Mouse (Mus musculus): Measurements from ENCODE around the gene Exoc3l.

The Exoc3l gene

DNA sequence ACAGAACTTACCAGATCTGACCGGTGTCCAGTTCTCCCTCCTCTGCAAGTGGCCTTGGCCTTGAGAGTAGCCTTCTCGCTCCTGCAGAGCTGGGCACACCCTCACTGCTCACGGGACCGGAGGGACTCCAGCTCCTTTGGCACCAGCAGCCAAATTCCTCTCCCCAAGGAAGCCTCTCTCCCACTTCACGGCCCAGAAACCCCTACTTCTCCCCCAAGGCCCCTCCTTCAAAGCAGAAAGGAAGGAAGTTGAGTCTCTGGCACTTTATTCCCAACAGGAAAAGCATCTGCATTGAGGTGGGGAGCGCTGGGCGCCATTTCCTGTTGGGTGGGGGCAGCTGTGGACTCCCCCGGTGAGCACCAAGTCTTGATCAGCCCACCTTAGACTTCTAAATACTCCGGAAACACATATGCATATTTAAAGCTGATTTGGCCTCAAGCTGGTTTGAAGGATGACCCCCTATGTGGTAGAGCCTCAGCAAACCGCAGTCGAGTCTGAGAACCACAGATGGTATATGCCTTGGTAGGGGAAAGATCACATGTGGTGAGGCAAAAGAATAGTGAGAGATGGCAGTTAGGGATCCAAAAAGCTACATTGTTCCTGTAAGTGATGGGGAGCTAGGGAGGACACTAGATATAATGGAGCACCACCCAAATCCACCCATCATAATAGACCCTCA lies at the start of gene Exoc3l:
Gene Exoc3l, minus strand, starts transcription at position 207 of the 679 bp plus-strand sequence.
- DNase-seq (ENCODE audit: low read depth, low spot score) = no peak

DNA sequence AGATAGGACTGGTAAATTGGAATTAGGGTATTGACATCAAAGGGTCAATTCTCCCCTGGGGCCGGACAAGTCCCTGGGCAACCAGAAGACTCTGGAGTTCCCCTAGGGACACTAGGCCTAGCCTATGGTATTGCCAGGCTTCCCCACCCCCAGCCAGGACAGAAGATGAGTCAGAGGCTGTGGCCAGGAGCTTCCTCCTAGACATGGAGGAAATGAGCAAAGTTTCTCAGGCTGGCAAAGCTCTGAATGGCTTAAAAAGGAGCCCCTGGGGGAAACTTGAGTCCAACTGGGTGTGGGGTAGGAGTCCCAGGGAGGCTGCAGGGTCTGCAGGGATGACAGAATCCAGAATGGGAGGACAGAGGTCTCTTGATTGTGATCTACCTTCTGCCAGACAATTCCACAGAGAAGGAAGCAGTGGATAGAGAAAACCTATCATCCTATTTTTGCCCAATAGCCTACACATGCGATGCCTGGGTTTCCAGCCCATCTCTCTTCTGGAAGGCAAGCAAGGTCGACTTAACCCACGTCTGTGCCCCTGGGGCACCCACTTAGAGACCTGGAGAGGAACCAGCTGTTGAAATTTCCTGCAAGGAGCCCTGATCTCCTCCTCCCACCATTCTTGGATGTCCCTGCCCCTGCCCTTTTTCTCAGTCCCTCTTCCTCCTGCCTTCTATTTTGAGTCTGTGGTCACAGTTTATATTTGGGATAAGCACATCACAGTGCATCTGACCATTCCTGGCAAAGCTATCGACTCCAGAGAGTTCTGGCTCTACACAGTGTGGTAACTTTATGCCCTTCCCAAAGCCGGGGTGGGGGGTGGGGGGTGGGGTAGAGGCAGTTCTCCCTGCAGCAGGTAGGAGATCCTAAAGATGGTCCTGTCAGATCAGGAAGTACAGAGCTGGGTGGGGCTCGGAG lies 49.4 kb upstream of the Exoc3l start:
- no peak for DNase-seq (ENCODE audit: low read depth, low spot score)

DNA sequence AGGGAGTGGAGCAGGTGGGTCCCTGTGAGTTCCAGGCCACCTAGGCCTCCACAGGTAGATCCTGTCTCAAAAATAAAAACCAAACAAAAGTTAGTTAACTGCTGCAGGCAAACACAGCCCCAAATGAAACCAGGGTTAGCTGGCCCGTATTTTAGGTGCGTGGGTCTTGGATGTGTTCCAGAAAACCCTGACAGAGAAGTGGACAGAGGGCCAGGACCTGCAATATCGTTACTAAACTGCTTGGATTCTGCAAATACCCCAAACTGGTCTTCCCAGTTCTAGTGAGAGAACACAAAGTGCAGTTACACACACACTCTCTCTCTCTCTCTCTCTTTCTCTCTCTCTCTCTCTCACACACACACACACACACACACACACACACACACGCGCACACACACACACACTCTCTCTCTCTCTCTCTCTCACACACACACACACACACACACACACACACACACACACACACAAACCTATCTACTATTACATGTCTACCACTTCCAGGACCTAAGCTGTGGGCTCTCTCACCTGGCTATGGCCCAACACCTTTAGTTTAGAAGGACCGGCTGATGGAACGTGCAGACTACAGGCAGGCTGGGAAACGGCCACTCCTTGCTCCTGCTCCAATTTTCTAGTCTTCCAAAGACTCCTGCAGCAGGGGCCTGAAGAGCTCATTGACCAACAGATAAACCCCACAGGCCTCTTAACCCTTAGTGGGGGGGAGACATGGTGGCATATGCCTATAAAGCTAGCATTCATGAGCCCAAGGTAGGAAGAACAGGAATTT lies 48.1 kb upstream of the Exoc3l start:
- no peak for DNase-seq (ENCODE audit: low read depth, low spot score)

DNA sequence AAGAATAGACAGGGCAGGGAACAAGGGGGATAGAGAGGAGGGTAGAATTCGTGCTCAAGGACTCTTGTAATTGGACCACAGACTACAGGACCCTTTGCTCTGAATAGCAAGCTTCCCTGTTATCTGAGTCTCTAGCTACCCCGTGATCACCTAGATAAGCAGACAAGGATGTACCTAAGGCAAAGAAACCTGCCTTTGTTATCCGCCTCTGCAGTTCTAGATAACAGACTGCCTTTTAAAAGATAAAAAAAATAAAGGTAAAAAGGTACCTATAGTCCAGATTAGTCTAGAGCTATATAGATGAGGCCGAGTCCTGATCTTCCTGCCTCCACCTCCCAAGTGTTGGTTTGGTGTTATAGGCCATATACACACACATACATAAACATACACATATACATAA lies 46.9 kb upstream of the Exoc3l start:
- DNase-seq (ENCODE audit: low read depth, low spot score) = no peak

DNA sequence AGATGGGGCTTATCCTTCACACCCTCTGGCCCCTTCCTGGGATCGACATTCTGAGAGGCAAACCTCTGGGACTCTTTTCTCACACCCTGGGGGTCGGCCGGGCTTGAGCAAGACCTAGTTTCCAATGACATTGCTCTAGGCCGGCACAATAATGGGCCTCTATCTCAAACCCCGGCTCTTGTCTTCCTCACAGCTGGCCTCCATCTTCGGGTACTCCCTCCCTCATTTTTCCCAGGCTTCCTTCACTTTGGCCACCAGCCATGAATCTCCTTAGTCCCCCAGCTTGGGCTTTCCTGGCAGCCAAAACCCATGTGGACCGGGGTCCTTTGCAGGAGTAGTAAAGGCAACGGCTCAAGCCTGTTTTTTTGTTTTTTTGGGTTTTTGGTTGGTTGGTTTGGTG lies 45.5 kb upstream of the Exoc3l start:
- no peak for DNase-seq (ENCODE audit: low read depth, low spot score)

DNA sequence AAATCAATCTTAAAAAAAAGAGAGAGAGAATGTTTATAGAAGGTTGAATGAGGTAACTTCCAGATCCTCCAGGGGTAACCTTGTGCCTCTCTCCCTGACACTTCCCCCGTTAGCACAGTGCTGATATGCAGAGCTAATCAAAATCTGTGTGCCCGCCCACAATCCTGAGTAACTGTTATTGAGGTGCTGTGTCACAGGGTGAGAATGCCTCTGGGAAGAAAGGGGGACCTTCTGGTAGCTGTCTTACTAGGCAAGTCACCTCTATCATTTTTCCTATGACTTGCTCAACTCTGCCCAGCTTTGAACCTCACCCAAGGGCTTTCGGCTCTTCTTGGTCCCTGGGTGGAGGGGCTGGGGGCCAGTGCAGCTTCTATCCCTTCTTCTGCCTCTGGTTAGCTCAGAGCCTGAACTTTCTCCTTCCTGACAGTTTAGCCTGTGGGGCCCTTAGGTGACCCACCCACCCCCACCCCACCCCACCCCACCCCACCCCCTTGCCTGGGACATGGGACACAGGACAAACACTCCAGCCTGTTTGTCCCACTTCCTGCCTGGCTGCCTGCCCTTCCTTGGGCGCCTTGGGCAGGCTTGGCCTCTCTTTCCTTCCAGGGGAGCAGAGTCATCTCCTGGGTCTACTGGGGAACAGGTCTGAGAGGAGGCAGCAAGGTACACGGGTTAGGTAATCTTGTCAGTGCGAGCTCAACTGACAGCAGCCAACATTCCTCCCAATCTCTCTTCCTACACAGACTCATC lies 44.2 kb upstream of the Exoc3l start:
- DNase-seq (ENCODE audit: low read depth, low spot score) = no peak

DNA sequence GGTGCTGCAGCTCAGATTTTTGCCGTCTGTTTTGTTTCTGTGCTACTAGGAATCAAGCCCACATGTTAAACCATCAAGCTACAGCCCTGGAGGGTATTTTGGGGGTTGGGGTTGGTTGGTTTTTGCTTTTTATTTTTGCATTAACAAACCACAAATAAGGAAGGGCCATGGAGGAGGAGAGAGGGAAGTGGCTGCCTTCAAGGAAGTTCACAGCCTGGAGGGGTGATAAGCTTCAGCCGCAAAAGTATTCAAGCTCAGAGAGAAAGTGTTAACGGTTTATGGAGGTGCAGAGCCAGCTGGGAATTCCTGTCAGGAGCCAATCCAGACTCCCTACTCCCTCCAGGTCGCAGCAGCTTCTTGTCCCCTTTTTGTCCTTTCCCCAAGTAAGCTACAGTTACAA lies 43.1 kb upstream of the Exoc3l start:
- no peak for DNase-seq (ENCODE audit: low read depth, low spot score)

DNA sequence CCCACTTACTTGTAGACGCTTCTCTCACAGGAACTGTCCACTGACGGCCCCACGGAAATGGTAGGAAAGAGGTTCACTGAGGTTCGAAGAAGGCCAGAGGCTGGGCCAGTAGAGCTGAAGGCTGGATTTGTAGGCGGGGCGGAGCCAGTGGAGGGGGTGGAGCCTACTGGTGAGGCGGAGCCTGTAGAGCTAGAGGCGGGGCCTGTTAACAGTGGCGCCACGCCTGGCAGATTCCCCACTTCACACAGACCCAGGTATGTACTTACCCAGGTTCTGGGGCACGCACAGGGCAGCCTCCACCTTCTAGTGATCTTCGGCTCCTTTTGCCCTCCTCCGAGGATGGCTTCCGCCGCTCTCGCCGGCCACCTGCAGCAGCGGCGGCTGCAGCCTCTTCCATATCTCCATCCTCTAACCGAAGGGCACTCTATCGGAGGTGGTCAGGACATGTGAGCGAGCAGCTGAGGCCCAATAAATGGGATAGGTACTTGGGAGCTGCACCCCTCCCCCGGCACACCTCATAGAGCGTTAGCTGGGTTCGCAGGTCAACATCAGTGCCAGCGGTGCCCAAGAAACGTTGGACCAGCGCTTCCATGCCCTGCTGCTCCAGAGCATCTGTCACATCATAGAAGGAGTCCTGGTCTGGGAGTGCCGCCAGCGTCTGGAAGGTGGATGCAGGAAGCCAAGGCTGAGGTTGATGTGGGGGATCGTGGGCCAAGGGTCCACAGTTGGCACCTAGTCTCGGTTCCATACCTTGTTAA lies 40.7 kb upstream of the Exoc3l start:
- no peak for DNase-seq (ENCODE audit: low read depth, low spot score)

DNA sequence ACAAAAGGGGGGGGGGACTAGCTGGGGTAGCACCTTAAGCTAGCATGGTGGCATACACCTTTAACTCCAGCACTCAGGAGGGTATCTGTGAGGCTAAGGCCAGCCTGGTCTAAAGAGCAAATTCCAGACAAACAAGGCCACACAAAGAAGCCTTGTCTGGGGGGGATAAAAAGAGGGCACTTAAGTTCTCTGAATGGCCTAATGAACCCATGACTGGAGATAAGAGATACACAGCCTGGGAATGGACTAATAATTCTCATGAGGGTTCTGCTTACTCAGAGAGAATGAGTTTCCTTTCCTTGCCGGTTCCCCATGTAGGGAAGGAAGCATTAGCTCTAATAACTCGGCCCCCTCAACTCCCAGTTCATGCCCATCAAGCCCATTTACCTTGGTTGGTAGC lies 36.6 kb upstream of the Exoc3l start:
- no peak for DNase-seq (ENCODE audit: low read depth, low spot score)

DNA sequence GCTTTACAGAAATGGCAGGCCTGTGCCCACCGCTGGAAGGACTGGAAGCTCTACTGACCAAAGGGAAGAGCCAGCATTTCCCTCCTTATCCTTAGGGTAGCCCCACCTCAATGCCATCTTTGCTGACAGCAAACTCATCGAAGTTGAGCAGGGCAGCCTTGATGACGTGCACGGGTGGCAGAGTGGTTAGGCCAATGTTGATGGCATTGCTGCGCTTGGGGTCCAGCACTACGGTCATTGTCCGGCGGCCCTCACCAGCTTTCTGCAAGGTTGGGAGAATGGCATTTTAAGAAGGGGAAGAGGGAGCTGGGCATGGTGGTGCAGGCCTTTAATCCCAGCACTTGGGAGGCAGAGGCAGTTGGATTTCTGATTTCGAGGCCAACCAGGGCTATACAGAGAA lies 36.0 kb upstream of the Exoc3l start:
- DNase-seq (ENCODE audit: low read depth, low spot score) = no peak

DNA sequence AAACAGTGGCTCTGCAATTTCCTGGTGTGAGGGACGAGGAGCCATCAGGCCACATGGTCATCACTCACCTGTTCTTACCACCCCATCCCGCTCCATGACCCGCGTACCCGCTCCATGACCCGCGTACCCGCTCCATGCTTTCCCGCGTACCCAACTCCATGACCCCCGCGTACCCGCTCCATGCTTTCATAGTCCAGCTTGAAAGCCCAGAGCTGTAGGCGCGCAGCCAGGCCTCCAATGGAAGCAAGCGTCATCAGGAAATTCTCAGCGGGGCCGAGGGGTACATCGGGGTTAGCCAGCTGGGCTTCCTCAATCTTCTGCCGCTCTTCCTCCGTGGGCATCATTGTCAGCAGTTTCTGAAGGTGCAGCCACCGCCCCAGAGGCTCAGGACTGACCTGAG lies 35.6 kb upstream of the Exoc3l start:
- no peak for DNase-seq (ENCODE audit: low read depth, low spot score)

DNA sequence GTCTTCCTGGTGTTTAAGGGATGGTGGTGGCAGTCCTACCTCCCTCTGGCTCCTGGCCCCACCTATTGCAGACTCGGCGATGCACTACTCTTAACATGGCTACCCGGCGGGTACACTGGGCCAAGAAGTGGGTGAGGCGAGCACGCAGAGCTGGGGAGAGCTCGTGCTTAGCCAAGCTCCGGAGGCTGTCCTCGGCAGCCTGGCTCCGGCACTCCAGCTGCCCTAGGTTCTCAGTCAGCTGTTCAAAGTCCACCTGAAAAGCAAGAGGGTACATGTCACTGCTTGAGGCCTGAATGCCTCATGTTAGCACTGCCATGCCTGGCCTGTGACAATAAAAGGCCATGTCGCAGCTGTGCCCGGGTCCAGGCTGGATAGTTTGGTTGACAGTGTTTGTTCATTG lies 34.4 kb upstream of the Exoc3l start:
- DNase-seq (ENCODE audit: low read depth, low spot score) = no peak

DNA sequence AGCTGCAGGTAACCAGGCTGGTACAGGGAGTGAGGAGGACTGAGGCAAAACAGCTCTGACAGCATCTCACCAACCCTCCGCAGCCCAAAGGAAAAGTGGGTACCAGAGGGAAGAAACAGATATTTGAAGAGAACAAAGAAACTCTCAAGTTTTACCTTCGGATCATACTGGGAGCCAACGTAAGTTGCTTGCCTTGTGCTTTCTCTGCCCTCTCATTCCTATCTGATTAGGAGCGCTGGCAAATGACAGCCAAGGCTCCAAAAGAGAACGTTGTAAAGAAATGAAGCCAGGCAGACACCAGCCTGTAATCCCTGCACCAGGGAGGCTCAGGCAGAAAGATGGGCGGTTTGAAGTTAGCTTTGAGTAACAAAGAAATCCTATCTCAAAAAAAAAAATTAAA lies 31.1 kb upstream of the Exoc3l start:
- DNase-seq (ENCODE audit: low read depth, low spot score) = no peak

DNA sequence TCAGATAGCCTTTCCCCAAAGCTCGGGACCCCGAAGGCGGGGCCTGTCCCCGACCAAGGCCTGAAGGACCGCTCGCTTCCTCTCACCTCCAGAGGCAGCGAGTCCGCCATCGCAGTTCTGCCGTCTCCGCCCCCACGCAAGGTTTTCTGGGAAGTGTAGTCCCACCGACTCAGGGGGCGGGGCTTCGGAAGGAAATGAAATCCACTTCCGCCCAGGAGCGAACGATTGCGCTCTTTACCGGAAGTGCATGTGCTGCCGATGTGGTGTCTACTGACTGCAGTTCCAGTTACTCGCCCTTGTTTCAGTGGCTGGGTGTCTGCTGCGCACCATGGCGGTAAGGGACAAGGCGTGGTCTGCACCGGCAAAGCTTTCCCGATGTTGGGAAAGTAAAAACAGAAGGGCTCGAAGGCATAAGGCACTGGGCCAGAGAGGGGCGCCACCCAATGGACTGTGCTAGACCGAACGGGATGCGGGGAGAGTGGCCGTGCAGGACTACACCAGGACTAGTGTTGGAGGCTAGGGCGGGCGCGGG lies 30.3 kb upstream of the Exoc3l start, which contains the start of the genes Lrrc29 and Tmem208:
Gene Lrrc29, minus strand, starts transcription at position 138 of the 532 bp plus-strand sequence.
Gene Tmem208, plus strand, starts transcription at position 214 of the 532 bp plus-strand sequence.
- DNase-seq (ENCODE audit: low read depth, low spot score) = peak; percentile 96

DNA sequence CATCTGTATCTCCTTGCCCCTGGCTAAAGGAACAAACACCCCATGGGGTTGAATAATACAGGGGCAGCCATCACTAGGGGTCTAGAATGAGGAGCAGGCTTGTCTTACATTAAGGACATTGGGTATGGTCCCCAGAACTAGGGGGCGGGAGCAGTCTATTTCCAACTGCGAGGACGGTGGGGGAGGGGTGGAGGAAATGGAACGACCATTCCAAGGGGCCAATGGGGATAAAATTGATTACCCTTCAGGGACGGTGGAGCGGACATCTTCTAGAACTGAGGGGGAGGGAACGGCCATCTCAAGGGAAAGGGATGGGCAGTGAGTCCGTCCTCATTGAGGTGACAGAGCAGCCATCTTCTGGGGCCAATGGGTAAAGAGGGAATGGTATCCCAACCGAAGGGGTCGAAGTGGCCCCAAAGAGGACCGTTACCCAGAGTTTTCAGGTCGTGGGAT lies 29.8 kb upstream of the Exoc3l start:
- DNase-seq (ENCODE audit: low read depth, low spot score) = peak; percentile 14

DNA sequence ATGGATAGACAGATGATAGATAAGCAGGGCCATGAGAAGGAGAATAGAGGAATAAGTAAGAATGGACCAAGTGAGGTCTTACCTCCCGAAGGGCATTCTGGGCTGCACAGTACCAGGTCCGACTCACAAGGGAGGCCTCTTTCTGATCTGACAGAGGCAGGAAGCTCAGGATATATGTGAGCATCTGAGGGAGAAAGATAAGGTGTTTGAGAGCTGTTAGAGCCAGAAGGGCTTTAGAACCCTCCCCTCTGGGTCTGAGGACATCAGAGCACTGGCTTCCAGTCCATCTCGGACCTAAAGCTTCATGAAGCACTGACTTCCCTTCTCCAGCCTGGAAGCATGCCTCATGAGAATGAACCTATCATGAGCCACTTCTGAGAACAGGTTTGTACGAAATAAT lies 27.3 kb upstream of the Exoc3l start:
- DNase-seq (ENCODE audit: low read depth, low spot score) = no peak

DNA sequence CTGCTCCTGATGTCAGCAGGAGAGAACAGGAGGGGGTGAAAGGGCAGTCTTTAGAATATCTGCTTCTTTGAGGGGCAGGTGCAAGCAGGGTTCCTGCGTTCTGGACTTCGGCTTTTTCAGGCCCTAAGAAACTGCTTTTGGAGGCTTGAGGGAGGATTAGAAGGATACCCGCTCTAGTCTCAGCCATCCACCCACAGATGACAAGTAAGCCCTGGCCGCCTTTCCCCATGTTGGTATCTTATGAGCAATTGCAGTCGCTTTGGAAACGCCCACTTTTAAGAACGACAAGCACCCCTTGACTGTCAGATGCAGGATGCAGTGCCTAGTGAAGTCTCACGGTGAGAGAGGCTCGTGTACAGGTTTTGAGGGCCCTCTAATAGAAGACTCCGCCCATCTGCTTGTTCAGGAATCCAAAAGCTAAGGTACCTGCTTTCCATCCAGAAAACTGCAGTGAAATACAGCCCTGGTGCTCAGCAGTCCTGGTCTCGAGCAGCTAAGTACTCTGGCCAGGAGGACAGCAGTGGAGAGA lies 22.8 kb upstream of the Exoc3l start:
- no peak for DNase-seq (ENCODE audit: low read depth, low spot score)

DNA sequence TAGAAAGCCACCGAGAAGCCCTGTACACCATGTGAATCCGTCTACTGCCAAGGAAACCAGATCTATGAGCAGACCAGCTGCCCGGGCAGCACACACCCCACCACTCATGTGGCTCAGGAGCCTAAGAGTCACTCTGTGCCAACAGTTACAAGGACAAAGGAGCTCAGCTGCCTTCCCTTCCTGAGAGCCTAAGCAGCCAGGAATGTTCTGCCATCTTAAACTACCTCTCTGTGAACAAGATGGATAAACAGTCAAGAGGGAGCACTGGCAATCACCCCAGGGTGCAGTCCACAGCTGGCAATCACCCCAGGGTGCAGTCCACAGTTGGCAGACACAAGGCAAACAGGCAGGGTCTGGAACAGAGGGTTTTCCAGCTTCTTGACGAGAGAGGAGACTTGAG lies 22.0 kb upstream of the Exoc3l start:
- no peak for DNase-seq (ENCODE audit: low read depth, low spot score)

DNA sequence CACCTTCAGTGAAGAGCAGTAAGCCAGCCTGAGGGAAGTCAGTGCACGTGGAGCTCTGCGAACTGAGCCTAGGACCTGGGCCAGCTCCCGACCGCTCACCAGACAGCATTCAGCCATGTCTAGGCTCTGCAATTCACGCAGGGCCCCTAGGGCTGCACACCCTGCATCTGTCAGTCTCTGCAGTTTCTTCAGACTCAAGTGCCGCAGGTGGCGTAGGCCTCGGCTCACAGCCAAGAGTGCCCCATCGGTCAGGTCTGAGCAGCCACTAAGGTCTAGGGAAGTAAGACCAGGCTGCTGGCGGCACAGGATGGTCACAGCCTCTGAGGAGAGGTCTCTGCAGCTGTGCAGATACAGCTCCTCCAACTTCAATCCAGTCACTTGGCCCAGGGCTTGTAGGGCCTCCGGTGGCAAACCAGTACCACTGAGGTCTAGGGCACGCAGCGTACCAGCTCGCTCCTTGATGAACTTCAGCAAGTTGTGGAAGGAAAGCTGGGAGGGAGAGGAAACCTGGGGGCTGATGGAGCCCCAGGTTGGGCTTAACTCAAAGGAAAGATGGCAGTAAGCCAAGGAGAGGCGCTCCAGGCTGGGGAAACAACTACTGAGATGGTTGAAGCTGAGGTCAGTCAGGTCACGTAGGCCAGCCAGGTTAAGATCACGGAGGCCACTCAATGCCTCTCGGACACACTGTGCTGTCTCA lies 19.3 kb upstream of the Exoc3l start:
- DNase-seq (ENCODE audit: low read depth, low spot score) = no peak
